Mouse (Mus musculus) kidney, adult 2 months (tissue): ENCODE data around the gene Acr. TPM values are rescaled to one million over a fixed set of nuclear protein-coding genes. Genes with fewer than 3 reads are reported as not detected.
A peak's percentile ranks its signal among the peaks of the same experiment; 100 is the strongest.

Experiments used
- DNase-seq: peaks from one replicate; pipeline ENCODE4 v3.0.0; 2021
- H3K27ac ChIP-seq: fragments of 200-500 bp; 2 replicates; pipeline ENCODE4 v1.5.1; 2012; ENCODE audit warnings: low read depth, low read length, control low read depth, inconsistent platforms; ENCODE audit not compliant: insufficient read depth
- H3K27me3 ChIP-seq: fragments of 200-500 bp; replicated peaks from 2 replicates; pipeline ENCODE4 v1.6.1; 2012; ENCODE audit warnings: mild to moderate bottlenecking, moderate library complexity, low read length, inconsistent platforms; ENCODE audit not compliant: control insufficient read depth, insufficient read depth
- H3K36me3 ChIP-seq: fragments of 200-500 bp; 2 replicates; pipeline ENCODE4 v1.6.1; 2012; ENCODE audit warnings: mild to moderate bottlenecking, moderate library complexity, low read length, inconsistent platforms; ENCODE audit not compliant: control insufficient read depth, insufficient read depth
- H3K4me1 ChIP-seq: fragments of 200-500 bp; 2 replicates; pipeline ENCODE4 v1.6.1; 2011; ENCODE audit warnings: low read length; ENCODE audit not compliant: control insufficient read depth, insufficient read depth
- H3K4me3 ChIP-seq: fragments of 200-500 bp; 2 replicates; pipeline ENCODE4 v1.5.1; 2011; ENCODE audit warnings: mild to moderate bottlenecking, low read depth, low read length, control low read depth; ENCODE audit not compliant: insufficient read depth
- CTCF ChIP-seq: fragments of 200-500 bp; conservative IDR thresholded peaks from 2 replicates; pipeline ENCODE4 v1.5.1; 2011; ENCODE audit warnings: low read depth, mild to moderate bottlenecking, control low read depth, low read length, moderate library complexity, mixed read lengths; ENCODE audit not compliant: insufficient read depth, insufficient read length
- POLR2A ChIP-seq: fragments of 200-500 bp; IDR thresholded peaks from one replicate; pipeline ENCODE4 v1.6.1; 2011; ENCODE audit warnings: low read depth, low read length, control low read depth
- WGBS: fragments of 180-500 bp; shearing (Covaris S2); methylation state at CpG from one replicate; pipeline ENCODE4 v1.1.7; 2018; 5-methylcytosine and 5-hydroxymethylcytosine counted together
- polyA plus RNA-seq: library from polyadenylated mRNA; depleted of rRNA; stranded (reverse); fragments of >200 nt; gene quantifications from 2 replicates; pipeline ENCODE4 v1.2.3, GENCODE M21; 2012

Gene Acr
- polyA plus RNA-seq, 1 experiment: 0.74 TPM

DNA sequence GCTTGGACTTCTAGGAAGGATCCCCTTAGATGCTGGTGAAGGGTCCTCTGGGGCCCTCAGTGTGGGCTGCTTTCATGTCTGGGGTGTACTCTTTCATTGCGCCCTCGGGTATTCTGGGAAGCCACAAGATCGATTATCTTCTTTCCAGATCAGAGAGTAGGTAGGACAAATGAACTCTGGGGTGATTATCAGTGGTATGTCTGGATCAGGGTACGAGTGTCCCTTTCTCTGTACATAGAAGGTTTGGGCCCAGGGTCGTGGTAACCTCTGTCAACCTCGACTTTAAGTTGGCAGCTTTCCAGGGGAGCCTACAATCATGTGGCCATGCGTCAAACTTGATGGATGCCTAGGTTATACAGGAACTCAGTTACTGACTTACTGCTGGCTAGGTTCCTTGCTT lies 42.2 kb upstream of the Acr start:
- Histone ChIP-seq H3K36me3 (no peaks in the 10 kb centered on the region), H3K27ac (no peak overlapping the region), H3K4me3 (no peak overlapping the region), H3K27me3 (no peaks in the 10 kb centered on the region), H3K4me1 (no peaks in the 10 kb centered on the region)
- peak; percentile 29 for DNase-seq
- TF ChIP-seq CTCF (no peak), POLR2A (no peak)
- 60% methylated on average over 7 of the region's 7 CpGs for WGBS

- no peaks in the 10 kb centered on the region for H3K4me1 ChIP-seq
- no peaks in the 10 kb centered on the region for H3K27me3 ChIP-seq
- TF ChIP-seq CTCF (no peak), POLR2A (no peak)
- no peak for DNase-seq
- no peak overlapping the region for H3K27ac ChIP-seq
- no peak overlapping the region for H3K4me3 ChIP-seq
- H3K36me3 ChIP-seq: no peaks in the 10 kb centered on the region
- 79% methylated on average over 19 of the region's 19 CpGs for WGBS
Observed at GRCm38 (mm10) chr15:89526776-89527325, 41.3 kb upstream of the Acr start.

- H3K27me3 ChIP-seq: no peaks in the 10 kb centered on the region
- 77% methylated on average over 7 of the region's 7 CpGs for WGBS
- DNase-seq: no peak
Observed at GRCm38 (mm10) chr15:89527466-89527865, 40.7 kb upstream of the Acr start.

DNA sequence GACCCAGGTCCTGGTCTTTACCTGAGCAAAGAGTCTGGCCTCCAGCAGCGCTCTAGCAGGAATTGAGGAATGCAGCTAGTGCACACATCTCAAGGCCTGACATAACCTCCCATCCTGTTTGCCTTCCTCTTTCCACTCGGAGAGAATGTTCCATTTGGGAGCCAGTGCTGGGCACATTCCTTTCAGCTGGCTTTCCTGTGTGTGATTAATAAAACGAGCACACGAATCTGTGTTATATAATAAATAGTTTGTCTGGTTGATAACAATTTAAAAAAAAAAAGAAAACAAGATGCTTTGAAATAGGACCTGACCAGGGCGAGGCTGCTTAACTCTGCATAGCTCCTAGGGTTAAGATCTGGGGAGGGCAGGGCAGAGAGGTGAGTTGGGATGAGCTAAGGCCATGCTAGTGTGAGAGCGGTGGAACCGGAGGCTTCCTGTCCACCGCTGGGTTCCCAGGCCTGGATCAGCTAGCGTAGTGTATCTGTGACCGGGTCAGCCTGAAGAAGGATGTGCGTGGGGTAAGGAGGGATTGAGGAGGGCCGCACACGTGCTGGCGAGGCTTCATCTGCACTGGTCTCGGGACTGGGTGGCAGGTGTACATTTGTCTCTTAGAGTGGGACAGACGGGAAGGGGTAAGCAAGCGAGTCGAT lies 39.8 kb upstream of the Acr start:
- TF ChIP-seq CTCF (no peak), POLR2A (no peak)
- Histone ChIP-seq H3K4me1 (no peaks in the 10 kb centered on the region), H3K27ac (no peak overlapping the region), H3K27me3 (no peaks in the 10 kb centered on the region), H3K4me3 (no peak overlapping the region), H3K36me3 (no peaks in the 10 kb centered on the region)
- peak; percentile 27 for DNase-seq
- WGBS: 69% methylated on average over 18 of the region's 18 CpGs

More at GRCm38 (mm10) chr15:89527466-89527865, 40.7 kb upstream of the Acr start:
- TF ChIP-seq POLR2A: no peak
- no peak for TF ChIP-seq CTCF
- Histone ChIP-seq H3K4me3 (no peak overlapping the region), H3K4me1 (no peaks in the 10 kb centered on the region), H3K27ac (no peak overlapping the region), H3K36me3 (no peaks in the 10 kb centered on the region)

- no peak for TF ChIP-seq CTCF
- TF ChIP-seq POLR2A: no peak
- Histone ChIP-seq H3K4me3 (no peak overlapping the region), H3K27me3 (no peaks in the 10 kb centered on the region), H3K4me1 (no peaks in the 10 kb centered on the region), H3K27ac (no peak overlapping the region), H3K36me3 (no peaks in the 10 kb centered on the region)
- 91% methylated on average over 10 of the region's 10 CpGs for WGBS
- no peak for DNase-seq
Observed at GRCm38 (mm10) chr15:89528923-89529322, 39.2 kb upstream of the Acr start.

GRCm38 (mm10) chr15:89530336-89530735 lies 37.8 kb upstream of the Acr start:
- Histone ChIP-seq H3K27ac (no peak overlapping the region), H3K4me3 (no peak overlapping the region), H3K36me3 (no peaks in the 10 kb centered on the region), H3K4me1 (no peaks in the 10 kb centered on the region), H3K27me3 (no peaks in the 10 kb centered on the region)
- TF ChIP-seq CTCF (peak; percentile 86), POLR2A (no peak)
- 13% methylated on average over 4 of the region's 4 CpGs for WGBS
- DNase-seq: peak; percentile 58

DNA sequence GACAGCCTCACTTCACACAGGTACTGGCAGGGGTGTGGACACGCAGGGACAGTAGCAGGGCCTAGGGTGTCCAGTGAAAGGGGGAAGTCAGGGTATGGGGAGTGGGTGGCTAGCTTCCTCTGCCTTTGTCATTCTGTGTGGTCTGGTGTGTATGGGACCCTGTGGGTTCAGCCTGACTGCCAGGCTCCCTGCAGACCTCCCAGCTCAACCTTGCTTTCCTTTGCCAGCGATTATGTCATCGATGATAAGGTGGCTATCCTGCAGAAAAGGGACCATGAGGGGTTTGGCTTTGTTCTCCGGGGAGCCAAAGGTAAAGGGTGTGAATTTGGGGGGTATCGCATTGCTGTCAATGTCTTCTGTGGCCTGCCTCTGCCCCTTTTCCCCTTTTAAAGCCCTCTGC lies 36.7 kb upstream of the Acr start:
- no peak overlapping the region for H3K4me3 ChIP-seq
- TF ChIP-seq CTCF (no peak), POLR2A (no peak)
- H3K27ac ChIP-seq: no peak overlapping the region
- no peaks in the 10 kb centered on the region for H3K36me3 ChIP-seq
- H3K27me3 ChIP-seq: no peaks in the 10 kb centered on the region
- H3K4me1 ChIP-seq: no peaks in the 10 kb centered on the region
- WGBS: 89% methylated on average over 5 of the region's 5 CpGs
- no peak for DNase-seq
